Mouse (Mus musculus) myocyte (in vitro differentiated cells): ENCODE results near the gene Tor4a.

Source experiments
- MYOG ChIP-seq, 3 experiments: IDR thresholded peaks; one replicate each; pipeline ENCODE4 v1.6.1; 2011; ENCODE audit warnings: control low read depth in 2 of 3, low read depth in 2 of 3, mild to moderate bottlenecking in 2 of 3; ENCODE audit not compliant: insufficient read length in 2 of 3, control insufficient read depth in 1 of 3, insufficient read depth in 1 of 3
- POLR2A ChIP-seq: IDR thresholded peaks from one replicate; pipeline ENCODE4 v1.6.1; 2011; ENCODE audit warnings: low read depth, mild to moderate bottlenecking, control low read depth, moderate library complexity; ENCODE audit not compliant: insufficient read length
- SRF ChIP-seq: IDR thresholded peaks from one replicate; pipeline ENCODE4 v1.6.1; 2011; ENCODE audit warnings: low read depth; ENCODE audit not compliant: control insufficient read depth, insufficient read length
- TCF12 ChIP-seq: IDR thresholded peaks from one replicate; pipeline ENCODE4 v1.6.1; 2011; ENCODE audit warnings: mild to moderate bottlenecking, control low read depth; ENCODE audit not compliant: poor library complexity, insufficient read depth, severe bottlenecking
- USF1 ChIP-seq: IDR thresholded peaks from one replicate; pipeline ENCODE4 v1.6.1; 2011; ENCODE audit warnings: low read depth, mild to moderate bottlenecking, control low read depth, moderate library complexity

GRCm38 (mm10) chr2:25176573-25176972, 20.1 kb downstream of the Tor4a start:
- TF ChIP-seq POLR2A (no peak), USF1 (no peak), MYOG (IDR thresholded peaks at IDR 0.05; ENCODE audit: control insufficient read depth in 1 of 3, insufficient read depth in 1 of 3, insufficient read length in 2 of 3, low read depth in 2 of 3) (no peak), SRF (no peak), TCF12 (no peak)
